In the genomic region with DNA sequence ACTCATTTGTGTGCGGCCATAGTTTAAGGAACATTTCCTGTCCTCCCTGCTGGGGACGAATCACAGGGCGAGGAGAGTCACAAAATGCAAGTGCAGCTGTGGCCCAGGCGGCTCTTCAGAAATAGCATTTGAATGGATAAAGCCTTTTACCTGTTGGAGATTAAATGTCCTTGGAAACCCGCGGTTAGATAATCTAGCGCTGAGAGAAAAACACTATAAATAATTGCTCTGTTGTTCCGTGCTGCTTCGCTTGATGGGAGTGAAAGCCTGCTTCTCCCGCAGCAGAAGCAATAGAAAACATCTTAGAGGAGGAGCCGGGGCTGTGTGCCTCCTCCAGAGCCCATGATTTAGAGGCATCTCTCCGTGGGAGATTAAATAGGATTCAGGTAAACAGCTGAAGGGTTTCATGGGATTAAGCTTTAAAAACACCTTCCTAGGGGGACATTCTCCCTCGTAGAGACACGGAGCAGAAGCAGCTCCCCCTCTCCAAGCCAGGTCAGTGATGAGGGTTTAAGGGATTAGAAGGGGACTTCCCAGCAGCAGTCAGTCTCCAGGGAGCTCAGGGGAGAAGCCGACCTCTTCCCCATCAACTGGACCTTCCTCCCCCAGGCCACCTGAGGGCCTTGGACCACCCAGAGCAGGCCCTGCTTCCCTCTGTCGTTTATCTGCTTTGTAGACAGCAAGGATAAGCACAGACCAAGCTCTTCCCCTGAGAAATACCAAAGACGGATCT, we compare ENCODE assay signal across 10 mouse cellular contexts.
DNase-seq lines count a peak whose midpoint lies in the region; ATAC-seq and TF ChIP-seq lines count a peak whose summit lies in the region.
"Had no signal": no experiment of that assay in that cellular context is flagged by ENCODE, and none has a peak within 500 bp of the region (broad histone marks: within the 10 kb centered on the region; RNA-seq: fewer than 3 reads in every experiment).

No protein-coding gene starts in this region.

- no peak for ATAC-seq in forebrain, embryonic 15.5 days (replicated peaks)
- ATAC-seq in forebrain, embryonic 16.5 days: no peak
- ATAC-seq in neural tube, embryonic 14.5 days (ENCODE audit: low read depth): no peak
- no peak for ATAC-seq in erythroblast, adult 5-6 weeks (replicated peaks; ENCODE audit: low FRiP score, poor library complexity, severe bottlenecking)

- 0 out of 2 replicates have a peak overlapping the region, but pooled peaks have one; percentile 17 for H3K27ac ChIP-seq in forebrain, embryonic 10.5 days
- H3K27ac ChIP-seq in forebrain, embryonic 15.5 days (replicated peaks): no peak overlapping the region; the same call in 1 of the 2 replicates
- H3K27ac ChIP-seq in layer of hippocampus, adult 2 months: peak overlapping the region; percentile 85
- H3K27ac ChIP-seq in forebrain, embryonic 16.5 days (ENCODE audit: low read length): peak overlapping the region; percentile 22; the same call in 1 of the 2 replicates
- peak overlapping the region; percentile 55; the same call in 1 of the 2 replicates for H3K27ac ChIP-seq in neural tube, embryonic 14.5 days (ENCODE audit: low read depth, low read length)
- H3K27ac ChIP-seq: embryonic facial prominence, embryonic 15.5 days; limb, embryonic 13.5 days had no signal

- WGBS in forebrain, embryonic 10.5 days: 8% methylated on average over 17 of the region's 17 CpGs
- 12% methylated on average over 17 of the region's 17 CpGs for WGBS in forebrain, embryonic 15.5 days
- 8% methylated on average over 17 of the region's 17 CpGs for WGBS in forebrain, embryonic 16.5 days
- WGBS in neural tube, embryonic 14.5 days: 13% methylated on average over 17 of the region's 17 CpGs

- H3K4me1 ChIP-seq in forebrain, embryonic 10.5 days: peaks cover 51% of the 10 kb centered on the region
- peaks cover 29% of the 10 kb centered on the region for H3K4me1 ChIP-seq in forebrain, embryonic 15.5 days
- H3K4me1 ChIP-seq in forebrain, embryonic 16.5 days (replicated peaks; ENCODE audit: control insufficient read depth, insufficient read depth, low read length): peaks cover 23% of the 10 kb centered on the region
- H3K4me1 ChIP-seq in neural tube, embryonic 14.5 days (ENCODE audit: control insufficient read depth, insufficient read depth, low read length): peaks cover 3% of the 10 kb centered on the region; the same call in 1 of the 2 replicates

- no peak overlapping the region for H3K9ac ChIP-seq in forebrain, embryonic 15.5 days (replicated peaks)
- H3K9ac ChIP-seq in forebrain, embryonic 16.5 days (replicated peaks; ENCODE audit: low read depth, low read length): peak overlapping the region; percentile 34; the same call in 1 of the 2 replicates
- H3K9ac ChIP-seq in neural tube, embryonic 14.5 days (replicated peaks; ENCODE audit: low read depth, low read length): 0 out of 2 replicates have a peak overlapping the region, but pooled peaks have one; percentile 2
- H3K9ac ChIP-seq: embryonic facial prominence, embryonic 15.5 days; limb, embryonic 13.5 days had no signal

- TF ChIP-seq CTCF in layer of hippocampus, adult 2 months (conservative IDR thresholded peaks at IDR 0.05): no peak

- H3K4me2 ChIP-seq in forebrain, embryonic 15.5 days (replicated peaks): no peak overlapping the region
- H3K4me2 ChIP-seq in forebrain, embryonic 16.5 days (ENCODE audit: low read length): no peak overlapping the region
- no peak overlapping the region for H3K4me2 ChIP-seq in neural tube, embryonic 14.5 days (ENCODE audit: low read depth, low read length)
- H3K4me2 ChIP-seq: embryonic facial prominence, embryonic 15.5 days; limb, embryonic 13.5 days had no signal

- DNase-seq in forebrain, embryonic 10.5 days (ENCODE audit: extremely low spot score, low spot score): no peak
- no peak for DNase-seq in layer of hippocampus, adult 2 months (ENCODE audit: low spot score in 2 of 2)
- no peak for DNase-seq in layer of hippocampus, adult 18-20 months (ENCODE audit: low spot score in 2 of 2)
- no peak for DNase-seq in spleen, postnatal 14 days (ENCODE audit: low spot score in 2 of 2)

- H3K36me3 ChIP-seq in forebrain, embryonic 10.5 days (replicated peaks): no peaks in the 10 kb centered on the region
- H3K36me3 ChIP-seq in forebrain, embryonic 15.5 days: no peaks in the 10 kb centered on the region
- no peaks in the 10 kb centered on the region for H3K36me3 ChIP-seq in forebrain, embryonic 16.5 days (ENCODE audit: control insufficient read depth, insufficient read depth)
- H3K36me3 ChIP-seq in neural tube, embryonic 14.5 days (ENCODE audit: control insufficient read depth, insufficient read depth, low read length): no peaks in the 10 kb centered on the region
- H3K36me3 ChIP-seq: embryonic facial prominence, embryonic 15.5 days; limb, embryonic 13.5 days had no signal

- no peak overlapping the region for H3K4me3 ChIP-seq in forebrain, embryonic 10.5 days
- H3K4me3 ChIP-seq in forebrain, embryonic 15.5 days: no peak overlapping the region
- H3K4me3 ChIP-seq in layer of hippocampus, adult 2 months: peak overlapping the region; percentile 8; the same call in 1 of the 2 replicates
- no peak overlapping the region for H3K4me3 ChIP-seq in forebrain, embryonic 16.5 days (replicated peaks; ENCODE audit: low read length)
- H3K4me3 ChIP-seq in neural tube, embryonic 14.5 days (ENCODE audit: low read depth, low read length): no peak overlapping the region
- H3K4me3 ChIP-seq: embryonic facial prominence, embryonic 15.5 days; limb, embryonic 13.5 days had no signal

- no peaks in the 10 kb centered on the region for H3K27me3 ChIP-seq in forebrain, embryonic 10.5 days (ENCODE audit: poor library complexity, severe bottlenecking)
- H3K27me3 ChIP-seq in forebrain, embryonic 15.5 days: no peaks in the 10 kb centered on the region
- no peaks in the 10 kb centered on the region for H3K27me3 ChIP-seq in forebrain, embryonic 16.5 days (replicated peaks; ENCODE audit: control insufficient read depth, insufficient read depth, low read length)
- no peaks in the 10 kb centered on the region for H3K27me3 ChIP-seq in neural tube, embryonic 14.5 days (ENCODE audit: control insufficient read depth, insufficient read depth, low read length)
- H3K27me3 ChIP-seq: embryonic facial prominence, embryonic 15.5 days; limb, embryonic 13.5 days had no signal

- no peaks in the 10 kb centered on the region for H3K9me3 ChIP-seq in forebrain, embryonic 10.5 days
- no peaks in the 10 kb centered on the region for H3K9me3 ChIP-seq in forebrain, embryonic 15.5 days
- H3K9me3 ChIP-seq in forebrain, embryonic 16.5 days (ENCODE audit: control insufficient read depth, low read length): no peaks in the 10 kb centered on the region
- no peaks in the 10 kb centered on the region for H3K9me3 ChIP-seq in neural tube, embryonic 14.5 days (ENCODE audit: control insufficient read depth, low read length)
- H3K9me3 ChIP-seq: embryonic facial prominence, embryonic 15.5 days; limb, embryonic 13.5 days had no signal
